Mouse (Mus musculus) G1E (cell line): ENCODE data around the gene Tmem91.

ENCODE experiments used
- CTCF ChIP-seq: IDR thresholded peaks from 2 replicates; pipeline ENCODE4 v1.5.1; 2012; ENCODE audit warnings: low read depth, low read length, inconsistent platforms, mixed read lengths
- GATA1 ChIP-seq: IDR thresholded peaks from 2 replicates; pipeline ENCODE4 v1.6.1; 2012; ENCODE audit warnings: borderline replicate concordance, low read length, inconsistent platforms, mixed read lengths
- TAL1 ChIP-seq: conservative IDR thresholded peaks from 2 replicates; pipeline ENCODE4 v1.6.1; 2012; ENCODE audit warnings: low read depth, low read length, inconsistent platforms, mixed read lengths

GRCm38 (mm10) chr7:25651281-25651680 lies 23.7 kb downstream of the Tmem91 start:
- TF ChIP-seq CTCF: no peak
- TF ChIP-seq TAL1: no peak
- no peak for TF ChIP-seq GATA1
